Mouse (Mus musculus): ENCODE results near the gene Tex47. TPM values are rescaled to one million over a fixed set of nuclear protein-coding genes. Genes with fewer than 3 reads are reported as not detected.
A peak's percentile ranks its signal among the peaks of the same experiment; 100 is the strongest.

Tex47 gene
- total RNA-seq (2021), result not detected
- long read RNA-seq, result 0 reads

DNA sequence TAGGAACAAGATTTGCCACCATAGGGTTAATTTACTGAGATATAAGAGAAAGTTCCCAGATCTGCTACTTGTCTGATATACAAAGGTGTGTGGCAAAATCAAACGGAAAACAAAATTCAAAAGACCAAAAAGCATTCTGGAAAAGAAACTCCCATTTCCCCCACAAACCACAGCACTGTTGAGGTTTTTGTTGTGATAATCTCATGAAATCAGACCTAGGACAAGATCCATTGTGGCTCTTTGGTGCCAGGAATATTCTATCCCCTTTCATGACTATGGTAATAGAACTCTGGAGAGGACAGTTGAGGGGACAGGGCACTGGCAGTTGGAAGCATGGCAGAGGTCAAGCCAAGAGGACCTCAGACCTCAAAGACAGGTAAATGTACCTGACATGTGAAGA lies at the start of gene Tex47:
TSS of gene Tex47 (plus strand) at position 301 of the 400 bp plus-strand sequence.
- no peak for DNase-seq (ENCODE audit: low spot score in 2 of 2)

DNA sequence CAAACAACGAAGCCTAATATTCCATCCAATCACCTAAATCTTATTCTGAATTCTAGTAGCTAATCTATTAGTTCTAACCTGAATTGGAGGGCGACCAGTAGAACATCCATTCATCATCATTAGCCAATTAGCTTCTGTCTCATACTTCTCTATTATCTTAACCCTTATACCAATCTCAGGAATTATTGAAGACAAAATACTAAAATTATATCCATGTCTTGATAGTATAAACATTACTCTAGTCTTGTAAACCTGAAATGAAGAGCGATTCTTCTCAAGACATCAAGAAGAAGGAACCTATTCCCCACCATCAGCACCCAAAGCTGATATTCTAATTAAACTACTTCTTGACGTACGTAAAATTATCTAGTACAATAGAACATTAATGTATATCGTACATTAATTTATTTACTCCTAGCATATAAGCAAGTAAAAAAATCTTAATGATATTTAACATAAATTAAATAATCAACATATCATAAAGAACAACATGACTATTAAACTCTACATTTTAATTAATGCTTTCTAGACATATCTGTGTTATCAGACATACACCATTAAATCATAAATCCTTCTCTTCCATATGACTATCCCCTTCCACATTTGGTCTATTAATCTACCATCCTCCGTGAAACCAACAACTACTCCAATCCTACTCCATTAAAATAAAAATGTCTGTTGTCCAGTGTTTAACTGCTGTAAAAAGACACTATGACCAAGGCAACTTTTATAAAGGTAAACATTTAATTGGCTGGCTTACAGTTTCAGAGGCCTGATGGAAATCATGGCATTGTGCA lies 27.1 kb upstream of the Tex47 start:
- DNase-seq (ENCODE audit: low spot score in 2 of 2), result no peak

DNA sequence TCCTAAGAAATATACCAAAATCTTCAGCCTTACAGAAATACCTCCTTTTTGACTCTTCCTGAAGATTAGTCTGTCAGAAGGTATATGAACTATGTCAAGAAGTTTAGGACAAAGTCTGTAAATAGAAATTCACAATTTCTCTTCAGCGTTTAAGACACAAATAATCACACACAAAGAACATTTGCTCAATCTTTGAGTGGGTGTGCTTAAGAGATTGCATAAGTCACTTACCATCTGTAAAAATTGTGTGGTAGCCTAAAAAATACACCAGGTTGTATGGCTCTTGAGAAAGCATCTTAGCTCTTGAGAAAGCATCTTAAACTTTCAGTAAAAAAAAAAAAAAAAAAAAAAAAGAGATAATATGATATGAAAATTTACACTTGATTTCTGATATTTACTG lies 19.6 kb upstream of the Tex47 start:
- DNase-seq (ENCODE audit: low spot score in 2 of 2), result no peak

DNA sequence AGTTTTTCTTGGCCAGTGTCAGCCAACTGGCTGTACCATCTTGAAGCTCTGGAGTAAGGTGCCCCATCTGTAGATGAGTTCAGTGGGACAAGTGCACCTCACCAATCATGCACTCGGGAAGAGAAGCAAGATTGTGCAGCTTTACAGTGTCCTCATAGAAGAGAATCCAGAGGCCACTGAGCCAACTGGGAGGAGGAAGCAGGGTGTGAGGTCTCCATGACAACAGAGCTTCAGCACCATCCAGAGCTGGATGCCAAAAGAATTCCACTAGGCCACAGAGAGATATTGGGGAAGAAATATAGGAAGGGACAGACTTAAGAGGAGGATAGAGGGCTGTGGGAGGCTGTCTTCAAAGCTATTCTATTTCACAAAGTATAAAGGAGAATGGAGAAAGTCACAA lies 950 bp upstream of the Tex47 start:
- DNase-seq (ENCODE audit: low spot score in 2 of 2), result no peak

DNA sequence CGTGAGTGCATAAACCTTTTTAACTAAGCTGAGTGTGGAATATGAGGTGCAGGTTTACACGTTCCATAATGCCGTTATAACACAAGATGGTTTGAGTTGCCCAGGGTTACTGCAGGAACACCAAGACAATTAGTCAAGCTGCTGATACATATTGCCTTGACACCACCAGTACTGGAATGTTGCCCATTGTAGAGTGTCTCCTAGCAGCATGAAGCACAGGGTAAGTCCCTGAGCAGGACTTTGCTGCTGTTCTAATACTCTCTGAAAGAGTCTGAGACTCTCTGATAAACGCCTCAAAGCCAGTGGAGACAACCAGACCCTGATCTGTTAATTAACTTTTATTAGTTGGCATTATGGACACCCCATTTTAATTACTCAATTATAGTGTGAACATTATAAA lies 21.7 kb downstream of the Tex47 start:
- DNase-seq (ENCODE audit: low spot score in 2 of 2), result no peak

DNA sequence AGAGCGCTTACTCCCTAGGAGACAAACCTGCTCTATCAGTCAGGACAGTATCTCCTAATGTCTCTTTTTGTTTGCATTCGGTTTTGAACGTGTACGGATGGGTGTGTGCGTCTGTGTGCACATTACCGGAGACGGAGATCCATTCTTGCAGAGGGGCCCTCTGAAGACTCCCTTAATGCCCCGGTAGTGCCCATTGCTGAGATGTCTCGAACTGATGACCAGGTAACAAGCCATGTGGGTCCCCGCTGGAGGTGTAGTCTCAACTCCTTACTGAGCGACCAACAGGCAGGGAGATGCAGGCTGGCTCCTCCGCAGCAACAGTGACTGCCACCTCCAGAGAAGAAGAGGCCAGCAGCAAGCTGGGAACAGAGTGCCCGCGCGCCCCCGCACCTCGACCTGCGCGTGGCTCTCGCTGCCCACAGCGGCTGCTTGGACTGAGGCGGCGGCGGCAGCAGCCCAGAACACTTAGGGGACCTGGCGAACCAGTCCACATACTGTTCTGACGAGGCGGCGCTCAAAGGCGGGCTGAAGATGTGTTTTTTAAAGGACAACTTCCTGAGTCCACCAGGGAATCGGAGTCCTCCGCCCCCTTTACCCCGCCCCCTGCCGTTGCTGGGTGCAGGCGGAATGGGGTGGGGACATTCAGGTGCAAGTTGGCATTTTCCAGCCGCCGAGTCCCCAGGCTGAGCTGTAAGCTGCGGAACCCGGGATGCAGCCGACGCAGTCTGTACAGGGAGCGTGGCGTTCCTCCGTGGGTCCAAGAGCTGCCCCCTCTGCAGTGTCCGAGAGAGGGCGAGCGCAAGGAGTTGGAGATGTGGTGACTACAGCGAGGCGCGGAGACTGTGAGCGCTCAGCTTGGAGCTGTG lies 40.5 kb downstream of the Tex47 start, which contains the start of gene Zfp804b:
TSS of gene Zfp804b (minus strand) at position 612 of the 866 bp plus-strand sequence.
- DNase-seq (ENCODE audit: low spot score in 2 of 2), result peak; percentile 37 to 48

DNA sequence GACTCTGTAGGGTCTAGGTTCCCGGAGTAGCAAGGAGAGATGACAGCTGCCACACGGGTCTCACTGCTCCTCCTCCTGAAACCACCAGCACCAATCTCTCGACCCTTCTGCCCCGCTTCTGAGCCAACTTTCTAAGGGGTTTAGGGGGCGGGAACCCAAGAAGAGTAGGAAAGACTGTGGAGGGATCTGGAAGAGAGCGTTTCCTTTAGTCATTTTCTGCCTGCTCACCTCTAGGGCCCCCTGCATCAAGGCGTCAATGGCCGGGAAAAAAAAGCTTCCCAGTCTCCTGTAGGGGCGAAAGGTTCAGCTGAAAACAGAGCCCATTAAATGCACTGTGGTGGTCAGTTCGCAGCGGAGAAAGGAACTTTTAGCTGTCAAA lies 41.1 kb downstream of the Tex47 start:
- DNase-seq (ENCODE audit: low spot score in 2 of 2), result no peak

Other genes starting within 250 kb of the Tex47 start
- gene Zfp804b, start 40.6 kb downstream of the Tex47 start, total RNA-seq (2021), result 1 to 10 TPM; 1.6 to 1.9 TPM

Data from layer of hippocampus, postnatal 10 days (tissue).